Mouse (Mus musculus): Measurements from ENCODE around the gene Slc35a3. TPM values are rescaled to one million over a fixed set of nuclear protein-coding genes. Genes with fewer than 3 reads are reported as not detected.

Slc35a3 gene
- polyA plus RNA-seq, 1 experiment, result 3.7 TPM

- 36% methylated on average over 5 of the region's 5 CpGs for WGBS
- no peak for DNase-seq (ENCODE audit: low read depth in 1 of 2, low spot score in 2 of 2)
- TF ChIP-seq POLR2A (IDR thresholded peaks at IDR 0.05; ENCODE audit: low read depth, low read length) (no peak), CTCF (IDR thresholded peaks at IDR 0.05; ENCODE audit: extremely low read depth, insufficient read depth, insufficient read length, insufficient replicate concordance) (no peak)
- no peak overlapping the region for H3K27ac ChIP-seq (ENCODE audit: insufficient read depth, low read length)
- no peaks in the 10 kb centered on the region for H3K36me3 ChIP-seq (ENCODE audit: control insufficient read depth, insufficient read depth, low read length)
- H3K4me3 ChIP-seq (ENCODE audit: extremely low read depth, insufficient read depth, insufficient read length), result no peak overlapping the region
- H3K27me3 ChIP-seq (ENCODE audit: control insufficient read depth, insufficient read depth, low read length), result no peaks in the 10 kb centered on the region
- H3K4me1 ChIP-seq (ENCODE audit: control insufficient read depth, insufficient read depth, insufficient read length), result peaks cover 7% of the 10 kb centered on the region
Measured at GRCm38 (mm10) chr3:116713031-116713430, 400 bp upstream of the Slc35a3 start.

- Histone ChIP-seq H3K4me1 (ENCODE audit: control insufficient read depth, insufficient read depth, insufficient read length) (peaks cover 7% of the 10 kb centered on the region), H3K36me3 (ENCODE audit: control insufficient read depth, insufficient read depth, low read length) (peaks cover 1% of the 10 kb centered on the region; the same call in 1 of the 2 replicates), H3K4me3 (ENCODE audit: extremely low read depth, insufficient read depth, insufficient read length) (peak overlapping the region; percentile 98), H3K27me3 (ENCODE audit: control insufficient read depth, insufficient read depth, low read length) (no peaks in the 10 kb centered on the region), H3K27ac (ENCODE audit: insufficient read depth, low read length) (peak overlapping the region; percentile 53; the same call in 1 of the 2 replicates)
- no peak for TF ChIP-seq CTCF (IDR thresholded peaks at IDR 0.05; ENCODE audit: extremely low read depth, insufficient read depth, insufficient read length, insufficient replicate concordance)
- peak; percentile 33; the same call in 1 of the 2 replicates for TF ChIP-seq POLR2A (IDR thresholded peaks at IDR 0.05; ENCODE audit: low read depth, low read length)
- WGBS, result under 1% methylated on average over 83 of the region's 85 CpGs
- peak; percentile 29 to 62 for DNase-seq (ENCODE audit: low read depth in 1 of 2, low spot score in 2 of 2)
Measured at GRCm38 (mm10) chr3:116711624-116712435, 801 bp downstream of the Slc35a3 start.

GRCm38 (mm10) chr3:116710941-116711340 lies 1.7 kb downstream of the Slc35a3 start:
- H3K27ac ChIP-seq (ENCODE audit: insufficient read depth, low read length), result no peak overlapping the region
- H3K4me1 ChIP-seq (ENCODE audit: control insufficient read depth, insufficient read depth, insufficient read length), result peaks cover 7% of the 10 kb centered on the region
- 34% methylated on average over 9 of the region's 9 CpGs for WGBS
- no peak overlapping the region for H3K4me3 ChIP-seq (ENCODE audit: extremely low read depth, insufficient read depth, insufficient read length)
- H3K27me3 ChIP-seq (ENCODE audit: control insufficient read depth, insufficient read depth, low read length), result no peaks in the 10 kb centered on the region
- TF ChIP-seq CTCF (IDR thresholded peaks at IDR 0.05; ENCODE audit: extremely low read depth, insufficient read depth, insufficient read length, insufficient replicate concordance), result no peak
- no peak for TF ChIP-seq POLR2A (IDR thresholded peaks at IDR 0.05; ENCODE audit: low read depth, low read length)
- no peak for DNase-seq (ENCODE audit: low read depth in 1 of 2, low spot score in 2 of 2)
- peaks cover 2% of the 10 kb centered on the region; the same call in 1 of the 2 replicates for H3K36me3 ChIP-seq (ENCODE audit: control insufficient read depth, insufficient read depth, low read length)

- DNase-seq (ENCODE audit: low read depth in 1 of 2, low spot score in 2 of 2), result no peak
- TF ChIP-seq CTCF (IDR thresholded peaks at IDR 0.05; ENCODE audit: extremely low read depth, insufficient read depth, insufficient read length, insufficient replicate concordance) (no peak), POLR2A (IDR thresholded peaks at IDR 0.05; ENCODE audit: low read depth, low read length) (no peak)
- H3K4me3 ChIP-seq (ENCODE audit: extremely low read depth, insufficient read depth, insufficient read length), result no peak overlapping the region
- H3K27ac ChIP-seq (ENCODE audit: insufficient read depth, low read length), result no peak overlapping the region
- 93% methylated on average over 1 of the region's 1 CpGs for WGBS
- H3K27me3 ChIP-seq (ENCODE audit: control insufficient read depth, insufficient read depth, low read length), result no peaks in the 10 kb centered on the region
- peaks cover 2% of the 10 kb centered on the region; the same call in 1 of the 2 replicates for H3K36me3 ChIP-seq (ENCODE audit: control insufficient read depth, insufficient read depth, low read length)
- H3K4me1 ChIP-seq (ENCODE audit: control insufficient read depth, insufficient read depth, insufficient read length), result 0 out of 2 replicates have a peak, but pooled peaks cover 1% of the 10 kb centered on the region
Measured at GRCm38 (mm10) chr3:116705637-116706204, 6.9 kb downstream of the Slc35a3 start.

- Histone ChIP-seq H3K4me1 (ENCODE audit: control insufficient read depth, insufficient read depth, insufficient read length) (no peaks in the 10 kb centered on the region), H3K36me3 (ENCODE audit: control insufficient read depth, insufficient read depth, low read length) (peaks cover 2% of the 10 kb centered on the region; the same call in 1 of the 2 replicates), H3K4me3 (ENCODE audit: extremely low read depth, insufficient read depth, insufficient read length) (no peak overlapping the region), H3K27me3 (ENCODE audit: control insufficient read depth, insufficient read depth, low read length) (no peaks in the 10 kb centered on the region), H3K27ac (ENCODE audit: insufficient read depth, low read length) (no peak overlapping the region)
- no peak for DNase-seq (ENCODE audit: low read depth in 1 of 2, low spot score in 2 of 2)
- TF ChIP-seq POLR2A (IDR thresholded peaks at IDR 0.05; ENCODE audit: low read depth, low read length) (no peak), CTCF (IDR thresholded peaks at IDR 0.05; ENCODE audit: extremely low read depth, insufficient read depth, insufficient read length, insufficient replicate concordance) (no peak)
- 96% methylated on average over 5 of the region's 5 CpGs for WGBS
Measured at GRCm38 (mm10) chr3:116703835-116704234, 8.8 kb downstream of the Slc35a3 start.

GRCm38 (mm10) chr3:116702647-116703272 lies 9.9 kb downstream of the Slc35a3 start:
- no peaks in the 10 kb centered on the region for H3K27me3 ChIP-seq (ENCODE audit: control insufficient read depth, insufficient read depth, low read length)
- no peak for DNase-seq (ENCODE audit: low read depth in 1 of 2, low spot score in 2 of 2)

More at GRCm38 (mm10) chr3:116702647-116703272, 9.9 kb downstream of the Slc35a3 start:
- 95% methylated on average over 1 of the region's 1 CpGs for WGBS
- TF ChIP-seq POLR2A (IDR thresholded peaks at IDR 0.05; ENCODE audit: low read depth, low read length), result no peak
- no peak for TF ChIP-seq CTCF (IDR thresholded peaks at IDR 0.05; ENCODE audit: extremely low read depth, insufficient read depth, insufficient read length, insufficient replicate concordance)
- H3K27ac ChIP-seq (ENCODE audit: insufficient read depth, low read length), result no peak overlapping the region
- H3K4me3 ChIP-seq (ENCODE audit: extremely low read depth, insufficient read depth, insufficient read length), result no peak overlapping the region
- H3K36me3 ChIP-seq (ENCODE audit: control insufficient read depth, insufficient read depth, low read length), result peaks cover 2% of the 10 kb centered on the region; the same call in 1 of the 2 replicates
- H3K4me1 ChIP-seq (ENCODE audit: control insufficient read depth, insufficient read depth, insufficient read length), result no peaks in the 10 kb centered on the region

Measured in spleen, adult 2 months (tissue).